Mouse (Mus musculus): Measurements from ENCODE around the gene Gif. TPM values are rescaled to one million over a fixed set of nuclear protein-coding genes. Genes with fewer than 3 reads are reported as not detected.

The Gif gene
- polyA plus RNA-seq, 1 experiment from 2014 or later, result 0.05 TPM

GRCm38 (mm10) chr19:11766413-11766812 lies 19.1 kb downstream of the Gif start:
- in situ Hi-C loops (cut with MboI; ENCODE audit: low pct_unique_long_range_greater_than_20kb), result loop anchor here (5.0 kb wide), 2 partner anchors 159 to 414 kb away; no protein-coding TSS in a partner anchor
- CTCF ChIA-PET, result interaction anchor here (3.8 kb wide), 1 partner anchor 159 kb away, joined by 20 read pairs; no protein-coding TSS in a partner anchor
- no peak for TF ChIP-seq CTCF (IDR thresholded peaks at IDR 0.05)
- no peaks in the 10 kb centered on the region for H3K27me3 ChIP-seq
- DNase-seq (ENCODE audit: low read depth, low spot score), result no peak
- POLR2A ChIA-PET, result no interaction called here
- ATAC-seq, result no peak

GRCm38 (mm10) chr19:11768163-11768562 lies 20.8 kb downstream of the Gif start:
- ChIA-PET POLR2A (no interaction called here), CTCF (interaction anchor here (0.7 to 3.3 kb wide), 14 partner anchors 11 to 412 kb away, joined by 3 to 31 read pairs (median 4); partner anchors contain the start of genes Ms4a2, Ms4a6d and Stx3)
- ATAC-seq (peak; percentile 66), DNase-seq (ENCODE audit: low read depth, low spot score) (no peak)
- TF ChIP-seq CTCF (IDR thresholded peaks at IDR 0.05), result peak; percentile 98
- in situ Hi-C loops (cut with MboI; ENCODE audit: low pct_unique_long_range_greater_than_20kb), result loop anchor here (5.0 kb wide), 2 partner anchors 161 to 416 kb away; no protein-coding TSS in a partner anchor
- H3K27me3 ChIP-seq, result no peaks in the 10 kb centered on the region

GRCm38 (mm10) chr19:11769257-11769920 lies 22.0 kb downstream of the Gif start:
- H3K27me3 ChIP-seq, result no peaks in the 10 kb centered on the region
- ChIA-PET POLR2A (interaction anchor here (0.8 to 1.1 kb wide), 2 partner anchors 125 to 155 kb away, joined by 3 to 4 read pairs; no protein-coding TSS in a partner anchor), CTCF (interaction anchor here (1.1 to 3.3 kb wide), 7 partner anchors 50 to 413 kb away, joined by 3 to 31 read pairs (median 19); partner anchors contain the start of genes Ms4a6d and Stx3)
- DNase-seq (ENCODE audit: low read depth, low spot score) (no peak), ATAC-seq (no peak)
- in situ Hi-C loops (cut with MboI; ENCODE audit: low pct_unique_long_range_greater_than_20kb), result loop anchor here (5.0 kb wide), 2 partner anchors 162 to 417 kb away; no protein-coding TSS in a partner anchor
- no peak for TF ChIP-seq CTCF (IDR thresholded peaks at IDR 0.05)

- ATAC-seq, result peak; percentile 75
- POLR2A ChIA-PET, result interaction anchor here (0.8 to 1.1 kb wide), 2 partner anchors 126 to 156 kb away, joined by 3 to 4 read pairs; no protein-coding TSS in a partner anchor
- H3K27me3 ChIP-seq, result no peaks in the 10 kb centered on the region
- DNase-seq (ENCODE audit: low read depth, low spot score), result peak; percentile 53
- in situ Hi-C loops (cut with MboI; ENCODE audit: low pct_unique_long_range_greater_than_20kb), result loop anchor here (5.0 kb wide), 1 partner anchor 237 kb away; no protein-coding TSS in a partner anchor
- no peak for TF ChIP-seq CTCF (IDR thresholded peaks at IDR 0.05)
- CTCF ChIA-PET, result interaction anchor here (1.1 to 3.3 kb wide), 5 partner anchors 49 to 164 kb away, joined by 3 to 31 read pairs (median 22); partner anchors contain the start of genes Ms4a6d and Stx3
These were observed 23.0 kb downstream of the Gif start, which contains the start of gene Mrpl16 for GRCm38 (mm10) chr19:11770205-11770892. TSS of gene Mrpl16 (plus strand) at chr19:11770391.

GRCm38 (mm10) chr19:11777191-11777865 lies 30.0 kb downstream of the Gif start:
- DNase-seq (ENCODE audit: low read depth, low spot score) (no peak), ATAC-seq (peak; percentile 46)
- no peaks in the 10 kb centered on the region for H3K27me3 ChIP-seq
- TF ChIP-seq CTCF (IDR thresholded peaks at IDR 0.05), result peak; percentile 74
- POLR2A ChIA-PET, result interaction anchor here (0.7 kb wide), 2 partner anchors 136 to 166 kb away, joined by 3 read pairs; no protein-coding TSS in a partner anchor
- in situ Hi-C loops (cut with MboI; ENCODE audit: low pct_unique_long_range_greater_than_20kb), result loop anchor here (5.0 to 25.0 kb wide), 3 partner anchors 145 to 1010 kb away; partner anchors contain the start of genes Lpxn and Zfp91
- CTCF ChIA-PET, result interaction anchor here (0.7 to 3.8 kb wide), 13 partner anchors 8 to 242 kb away, joined by 3 to 24 read pairs (median 4); partner anchors contain the start of gene Stx3

- CTCF ChIA-PET, result interaction anchor here (1.3 to 1.8 kb wide), 5 partner anchors 9 to 311 kb away, joined by 3 to 4 read pairs (median 3); no protein-coding TSS in a partner anchor
- no peaks in the 10 kb centered on the region for H3K27me3 ChIP-seq
- in situ Hi-C loops (cut with MboI; ENCODE audit: low pct_unique_long_range_greater_than_20kb), result loop anchor here (25.0 kb wide), 2 partner anchors 702 to 1002 kb away; partner anchors contain the start of genes Lpxn and Zfp91
- no peak for TF ChIP-seq CTCF (IDR thresholded peaks at IDR 0.05)
- DNase-seq (ENCODE audit: low read depth, low spot score) (no peak), ATAC-seq (no peak)
- POLR2A ChIA-PET, result interaction anchor here (0.5 to 0.7 kb wide), 2 partner anchors 11 to 84 kb away, joined by 3 to 6 read pairs; no protein-coding TSS in a partner anchor
These were observed 38.2 kb downstream of the Gif start for GRCm38 (mm10) chr19:11785409-11786154.

- CTCF ChIA-PET, result interaction anchor here (1.0 to 2.6 kb wide), 2 partner anchors 9 to 17 kb away, joined by 3 to 6 read pairs; no protein-coding TSS in a partner anchor
- POLR2A ChIA-PET, result no interaction called here
- ATAC-seq (no peak), DNase-seq (ENCODE audit: low read depth, low spot score) (no peak)
- TF ChIP-seq CTCF (IDR thresholded peaks at IDR 0.05), result no peak
- H3K27me3 ChIP-seq, result no peaks in the 10 kb centered on the region
- in situ Hi-C loops (cut with MboI; ENCODE audit: low pct_unique_long_range_greater_than_20kb), result loop anchor here (25.0 kb wide), 2 partner anchors 699 to 999 kb away; partner anchors contain the start of genes Lpxn and Zfp91
These were observed 40.5 kb downstream of the Gif start for GRCm38 (mm10) chr19:11787826-11788225.

GRCm38 (mm10) chr19:11788876-11789275 lies 41.5 kb downstream of the Gif start:
- ATAC-seq, result no peak
- in situ Hi-C loops (cut with MboI; ENCODE audit: low pct_unique_long_range_greater_than_20kb), result loop anchor here (25.0 kb wide), 2 partner anchors 698 to 998 kb away; partner anchors contain the start of genes Lpxn and Zfp91
- no peak for DNase-seq (ENCODE audit: low read depth, low spot score)
- TF ChIP-seq CTCF (IDR thresholded peaks at IDR 0.05), result no peak
- CTCF ChIA-PET, result interaction anchor here (0.9 to 2.6 kb wide), 4 partner anchors 10 to 31 kb away, joined by 3 to 6 read pairs (median 4); no protein-coding TSS in a partner anchor
- no peaks in the 10 kb centered on the region for H3K27me3 ChIP-seq
- POLR2A ChIA-PET, result no interaction called here

GRCm38 (mm10) chr19:11791825-11792224 lies 44.5 kb downstream of the Gif start:
- no peak for ATAC-seq
- POLR2A ChIA-PET, result no interaction called here
- TF ChIP-seq CTCF (IDR thresholded peaks at IDR 0.05), result no peak
- in situ Hi-C loops (cut with MboI; ENCODE audit: low pct_unique_long_range_greater_than_20kb), result loop anchor here (25.0 kb wide), 2 partner anchors 695 to 995 kb away; partner anchors contain the start of genes Lpxn and Zfp91
- H3K27me3 ChIP-seq, result no peaks in the 10 kb centered on the region
- no peak for DNase-seq (ENCODE audit: low read depth, low spot score)
- CTCF ChIA-PET, result interaction anchor here (1.3 kb wide), 1 partner anchor 15 kb away, joined by 3 read pairs; no protein-coding TSS in a partner anchor
